Mouse (Mus musculus) large intestine, adult 2 months (tissue): ENCODE measurements around the gene Pphln1. TPM values are rescaled to one million over a fixed set of nuclear protein-coding genes. Genes with fewer than 3 reads are reported as not detected.

Source experiments
- DNase-seq: peaks from one replicate; pipeline ENCODE4 v3.0.0-alpha.2; 2012; ENCODE audit warnings: low read depth, low spot score
- WGBS: fragments of 180-500 bp; shearing (Covaris S2); methylation state at CpG from one replicate; pipeline ENCODE4 v1.1.7; 2018; 5-methylcytosine and 5-hydroxymethylcytosine counted together
- polyA plus RNA-seq: library from polyadenylated mRNA; depleted of rRNA; stranded (reverse); fragments of >200 nt; gene quantifications from 2 replicates; pipeline ENCODE4 v1.2.3, GENCODE M21; 2012; rRNA removed

The Pphln1 gene
- polyA plus RNA-seq, 1 experiment, result 4.2 TPM

- DNase-seq, result no peak
- 56% methylated on average over 12 of the region's 12 CpGs for WGBS
Measured at GRCm38 (mm10) chr15:93529831-93530702, 131.9 kb downstream of the Pphln1 start.

GRCm38 (mm10) chr15:93530703-93531032 is 132.5 kb downstream of the Pphln1 start:
- 63% methylated on average over 3 of the region's 3 CpGs for WGBS
- no peak for DNase-seq

DNA sequence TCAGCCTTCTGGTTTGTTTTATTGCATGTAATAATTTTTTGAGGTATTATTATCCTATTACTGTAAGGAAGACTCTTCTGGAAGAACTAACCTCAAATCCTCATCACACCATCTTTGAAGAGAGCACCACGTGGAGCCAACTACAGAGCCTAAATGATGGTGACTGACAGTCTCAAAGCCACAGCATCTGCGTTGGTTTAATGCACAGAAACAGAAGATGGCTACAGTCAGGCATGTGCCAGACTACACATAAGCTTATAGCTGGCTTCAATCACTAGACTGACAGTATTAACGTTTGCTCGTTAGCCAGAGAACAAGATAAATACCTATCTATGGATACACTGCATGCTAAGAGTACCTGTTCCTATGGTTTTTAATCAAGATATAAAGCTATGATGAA is 138.0 kb downstream of the Pphln1 start:
- no peak for DNase-seq
- WGBS, result 81% methylated on average over 4 of the region's 4 CpGs

- WGBS, result 89% methylated on average over 7 of the region's 7 CpGs
- no peak for DNase-seq
Measured at GRCm38 (mm10) chr15:93537745-93538144, 139.6 kb downstream of the Pphln1 start.

DNA sequence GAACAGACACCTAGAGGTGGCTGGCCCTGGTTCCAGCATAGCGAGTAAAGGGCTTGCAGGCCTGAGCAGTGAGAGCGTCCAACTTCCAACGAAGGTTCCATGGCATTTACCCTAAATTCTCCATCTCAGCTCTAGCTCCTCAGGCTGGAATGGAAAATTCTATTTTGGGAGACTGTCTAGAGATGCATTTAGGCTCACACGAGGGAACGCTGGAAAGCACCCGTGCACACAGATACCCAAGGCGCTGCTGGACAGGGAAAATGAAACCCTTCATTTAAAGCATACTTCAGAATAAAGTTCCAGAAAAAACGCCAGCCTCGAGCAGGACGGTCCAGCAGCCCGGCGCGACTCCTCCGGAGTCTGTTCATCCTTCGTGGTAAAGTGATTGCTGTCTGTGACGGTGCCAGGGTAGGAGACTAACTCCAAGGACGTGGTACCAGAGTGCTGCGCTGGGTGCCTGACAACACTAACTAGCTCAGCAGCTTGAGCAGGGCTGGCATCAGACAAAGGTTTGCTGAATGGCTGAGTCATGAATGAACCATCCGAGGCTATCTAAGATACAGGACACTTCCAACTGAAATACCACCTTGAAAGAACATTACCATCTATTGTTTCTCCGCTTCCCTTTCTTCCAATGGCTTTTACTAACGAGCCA is 140.5 kb downstream of the Pphln1 start:
- DNase-seq, result no peak
- WGBS, result 81% methylated on average over 21 of the region's 21 CpGs

DNA sequence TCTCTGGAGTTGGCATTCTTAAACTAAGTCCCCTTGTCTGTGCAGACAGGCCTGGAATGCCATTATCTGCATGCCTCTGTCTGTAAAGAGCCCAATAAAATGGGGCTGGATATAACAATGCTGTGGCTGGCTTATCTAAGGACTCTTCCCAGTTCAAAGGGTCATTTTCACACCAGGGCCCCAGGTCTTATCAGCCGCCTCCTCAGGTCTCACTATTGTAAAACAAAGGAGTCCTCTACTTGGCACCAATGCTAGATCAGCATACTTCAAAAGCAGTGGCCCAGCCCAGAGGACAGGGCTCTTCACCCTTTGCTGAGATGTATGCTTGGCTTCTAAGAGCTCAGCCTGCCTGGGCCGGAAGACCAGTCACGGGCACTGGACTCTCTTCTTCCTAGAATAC is 141.3 kb downstream of the Pphln1 start:
- 41% methylated on average over 3 of the region's 3 CpGs for WGBS
- no peak for DNase-seq

Other genes starting within 250 kb of the Pphln1 start
- 1.5 and 3.0 TPM in 2 replicates for gene Gxylt1, start 123.2 kb upstream of the Pphln1 start, polyA plus RNA-seq
- 10.2 and 11.1 TPM in 2 replicates for gene Yaf2, start 61.4 kb upstream of the Pphln1 start, polyA plus RNA-seq
- gene Zcrb1, start within 50 bp of the Pphln1 start, polyA plus RNA-seq, result 20.6 and 24.1 TPM in 2 replicates
- gene Prickle1, start 197.5 kb downstream of the Pphln1 start, polyA plus RNA-seq, result 1.9 and 2.9 TPM in 2 replicates